Mouse (Mus musculus) neutrophil, adult 5-6 weeks (primary cell): ENCODE results near the gene Abhd14b. TPM values are rescaled to one million over a fixed set of nuclear protein-coding genes. Genes with fewer than 3 reads are reported as not detected.
A peak's percentile ranks its signal among the peaks of the same experiment; 100 is the strongest.
"Not testable (repeated sequence)": the region's sequence is repeated elsewhere in the genome, so short reads cannot be mapped to it uniquely, and the experiment has no call there.

Source experiments
- ATAC-seq: fragments of 151-379, 151-347 bp; 2 replicates; pipeline ENCODE4 v1.8.0; 2017; ENCODE audit warnings: mild to moderate bottlenecking, moderate TSS enrichment; ENCODE audit not compliant: insufficient number of reproducible peaks, poor library complexity, low FRiP score, severe bottlenecking; ENCODE audit errors: extremely low read depth
- total RNA-seq: library from RNA; stranded (forward); fragments of 200-1000 nt; gene quantifications from 2 replicates; pipeline ENCODE4 v1.2.3, GENCODE M21; 2017

Gene Abhd14b
- total RNA-seq, 1 experiment from 2014 or later: 3.3 TPM

DNA sequence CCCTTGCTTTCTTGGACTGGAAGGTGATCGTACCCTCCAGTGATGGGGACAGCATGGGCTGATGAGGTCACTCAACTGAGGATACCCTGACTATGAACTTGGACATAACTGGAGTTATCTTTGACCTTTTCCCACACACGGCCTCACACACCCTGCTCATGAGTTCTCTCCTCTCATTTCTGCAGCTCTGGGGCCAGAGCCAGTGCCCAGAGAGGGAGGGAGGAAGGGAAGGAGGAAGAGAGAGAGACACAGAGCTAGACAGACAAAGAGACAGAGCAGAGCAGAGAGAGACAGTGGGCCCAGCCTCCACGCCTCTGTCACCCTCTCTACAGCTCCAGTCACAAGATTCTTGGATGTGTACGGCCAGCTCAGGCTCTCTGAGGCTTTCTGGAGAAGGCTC is 25.1 kb downstream of the Abhd14b start:
- ATAC-seq: no peak

DNA sequence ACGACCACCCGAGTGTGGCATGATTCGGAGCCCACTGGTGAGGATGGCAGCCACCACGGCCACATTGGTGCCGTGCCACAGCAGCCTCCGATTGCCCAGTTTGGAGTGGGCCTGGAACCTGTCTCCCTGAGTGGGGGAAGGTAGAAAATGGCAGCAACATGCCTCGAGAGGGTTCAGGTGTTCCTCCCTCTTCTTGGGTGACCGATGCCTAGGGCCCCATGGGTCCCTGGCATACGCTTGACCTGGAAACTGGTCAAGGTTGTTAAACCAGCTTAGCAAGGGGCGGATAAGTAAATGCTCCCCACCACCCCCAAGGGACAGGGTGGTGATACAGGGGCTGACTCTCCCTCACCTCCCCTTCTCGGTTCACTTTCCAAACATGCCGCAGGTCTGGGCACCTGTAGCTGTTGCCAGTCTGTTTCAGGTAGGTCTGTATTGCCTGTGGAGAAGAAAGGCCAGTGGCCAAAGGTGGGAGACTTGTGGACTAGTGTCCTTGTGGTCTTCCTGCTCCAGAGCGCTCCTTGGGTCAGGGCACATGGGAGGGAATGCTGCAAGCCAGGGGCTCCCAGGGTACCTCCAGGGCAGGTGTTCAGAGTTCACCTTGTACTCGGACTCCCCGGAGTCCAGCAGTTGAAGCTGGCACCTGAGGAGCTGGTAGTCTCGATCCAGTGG is 26.0 kb downstream of the Abhd14b start:
- no peak for ATAC-seq

DNA sequence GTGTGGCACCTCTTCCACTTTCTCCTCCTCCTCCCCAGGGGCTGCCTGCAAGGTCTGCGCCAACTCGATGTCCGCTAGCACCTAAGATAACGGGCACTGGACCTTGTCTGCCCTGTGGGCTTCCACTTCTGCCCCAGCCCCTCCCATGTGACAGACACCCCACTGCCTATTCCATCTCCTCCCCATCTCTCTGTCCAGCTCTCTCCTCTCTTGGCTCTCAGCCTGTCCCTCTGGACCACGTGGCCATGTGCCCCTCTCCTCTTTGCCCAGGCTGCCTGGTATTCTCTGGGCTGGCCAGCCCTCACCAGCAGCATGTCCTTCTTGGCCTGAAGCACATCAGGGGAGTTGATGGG is 26.5 kb downstream of the Abhd14b start:
- no peak for ATAC-seq

DNA sequence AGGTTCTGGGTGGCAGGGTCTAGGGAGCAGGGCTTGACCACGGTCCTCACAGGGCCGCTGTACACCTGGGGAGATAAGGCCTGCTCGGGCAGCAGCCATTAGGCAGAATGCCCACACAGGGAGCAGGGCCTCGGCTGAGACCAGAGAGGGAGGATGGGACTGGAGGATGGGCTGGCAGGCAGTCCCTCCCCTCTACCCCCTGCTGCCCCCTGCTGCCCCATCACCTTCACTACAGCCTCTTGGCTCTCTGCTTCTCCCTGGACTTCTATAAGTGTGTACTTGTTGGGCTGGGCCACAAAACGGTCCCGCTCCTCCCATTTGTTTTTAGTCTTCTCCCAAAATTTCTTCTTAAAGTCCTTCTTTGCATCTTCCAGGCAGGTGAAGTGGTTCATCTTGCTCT is 27.2 kb downstream of the Abhd14b start:
- peak; percentile 23; the same call in 1 of the 2 replicates for ATAC-seq

- ATAC-seq: no peak
Observed at GRCm38 (mm10) chr9:106475046-106475445, 27.8 kb downstream of the Abhd14b start.

- ATAC-seq: no peak
Observed at GRCm38 (mm10) chr9:106475663-106476001, 28.4 kb downstream of the Abhd14b start, which contains the start of gene Rrp9. Gene Rrp9, plus strand, starts transcription at chr9:106475963.

DNA sequence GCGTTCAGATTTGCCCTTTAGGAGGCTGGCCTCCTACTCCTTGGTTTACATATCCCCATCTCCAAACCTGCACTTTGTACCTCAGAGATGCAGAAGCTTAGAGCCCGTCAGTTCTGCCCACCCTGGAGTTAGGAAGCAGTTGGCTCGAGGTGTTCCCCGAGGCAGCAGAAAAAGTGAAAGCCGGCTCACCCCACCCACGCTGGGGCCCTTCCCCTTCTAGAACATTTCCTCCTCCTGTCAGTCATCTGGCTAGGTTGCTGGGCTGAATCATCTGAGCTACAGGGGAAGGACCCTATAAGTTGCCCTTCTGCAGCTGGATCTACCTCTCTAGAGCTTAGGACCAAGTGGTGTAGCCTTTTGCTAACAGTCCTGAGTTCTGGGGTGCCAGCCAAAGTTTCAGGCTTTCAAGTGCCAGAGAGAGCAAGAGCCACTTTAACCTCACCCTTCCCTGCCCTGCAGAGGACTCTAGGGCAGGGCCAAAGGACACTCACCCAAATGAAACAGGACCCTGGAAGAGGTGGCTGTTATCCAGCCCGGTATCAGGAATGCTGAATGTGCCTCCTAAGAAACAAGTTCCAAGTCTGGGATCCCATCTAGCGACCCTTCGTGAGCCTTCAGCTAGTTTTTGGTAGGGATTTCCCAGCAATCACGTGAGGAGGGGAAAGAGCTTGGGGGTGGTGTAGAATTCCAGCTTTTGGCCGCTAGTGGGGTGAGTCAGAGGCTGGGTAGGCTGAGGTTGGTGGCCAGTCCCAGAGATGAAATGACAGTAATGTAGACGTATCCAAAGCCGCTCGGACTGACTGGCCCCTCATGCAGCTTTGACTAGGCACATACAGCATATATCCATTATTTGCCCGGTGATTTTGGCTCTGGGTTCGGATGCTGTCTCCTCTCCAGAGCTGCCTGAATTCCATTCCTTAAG is 29.0 kb downstream of the Abhd14b start:
- no peak for ATAC-seq

GRCm38 (mm10) chr9:106476924-106477484 is 29.7 kb downstream of the Abhd14b start, which contains the start of gene Parp3:
Gene Parp3, minus strand, starts transcription at chr9:106476949.
- ATAC-seq: peak; percentile 92

GRCm38 (mm10) chr9:106477649-106478048 is 30.4 kb downstream of the Abhd14b start:
- ATAC-seq: no peak

GRCm38 (mm10) chr9:106478101-106478500 is 30.8 kb downstream of the Abhd14b start:
- no peak for ATAC-seq

- no peak for ATAC-seq
Observed at GRCm38 (mm10) chr9:106480541-106480940, 33.3 kb downstream of the Abhd14b start.

GRCm38 (mm10) chr9:106481075-106481474 is 33.8 kb downstream of the Abhd14b start:
- ATAC-seq: no peak

GRCm38 (mm10) chr9:106481676-106482075 is 34.4 kb downstream of the Abhd14b start:
- ATAC-seq: no peak

DNA sequence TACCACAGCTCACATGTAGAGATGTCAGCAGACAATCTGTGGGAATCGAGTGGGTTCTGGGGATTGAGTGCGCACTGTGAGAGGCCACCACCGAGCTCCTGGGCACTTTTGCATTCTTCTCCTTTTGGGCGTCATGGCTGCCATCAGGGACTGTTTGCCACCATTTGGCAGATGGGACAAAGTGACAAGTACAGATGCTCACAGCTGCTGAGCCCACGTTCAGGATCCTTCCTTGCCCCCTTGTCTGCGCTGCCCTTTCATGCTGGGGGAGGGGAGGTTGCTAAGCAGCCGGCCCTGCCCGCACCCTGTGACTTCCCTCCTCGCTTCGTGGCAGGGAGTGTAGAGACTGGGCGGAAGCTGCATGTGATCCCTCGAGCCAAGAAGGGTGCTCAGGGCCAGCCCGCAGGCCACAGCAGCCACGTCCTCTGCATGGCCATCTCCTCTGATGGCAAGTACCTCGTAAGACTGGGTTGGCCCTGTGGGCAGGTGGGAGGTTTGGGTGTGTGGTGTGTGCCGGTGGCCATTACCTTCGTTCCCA is 35.4 kb downstream of the Abhd14b start:
- no peak for ATAC-seq

GRCm38 (mm10) chr9:106483136-106483535 is 35.9 kb downstream of the Abhd14b start:
- ATAC-seq: no peak

DNA sequence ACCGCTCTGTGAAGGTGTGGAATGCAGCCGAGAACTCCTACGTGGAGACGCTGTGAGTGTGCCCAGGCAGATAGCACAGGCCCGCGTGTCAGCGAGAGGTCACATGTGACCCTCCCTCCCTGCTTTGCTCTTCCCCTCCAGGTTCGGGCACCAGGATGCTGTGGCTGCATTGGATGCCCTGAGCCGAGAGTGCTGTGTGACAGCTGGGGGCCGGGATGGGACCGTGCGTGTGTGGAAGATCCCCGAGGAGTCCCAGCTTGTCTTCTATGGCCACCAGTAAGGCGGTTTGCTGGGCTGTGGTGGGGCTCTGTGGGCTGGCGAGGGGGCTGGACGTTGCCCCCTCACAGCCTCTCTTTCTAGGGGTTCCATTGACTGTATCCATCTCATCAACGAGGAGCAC is 36.3 kb downstream of the Abhd14b start:
- no peak for ATAC-seq

DNA sequence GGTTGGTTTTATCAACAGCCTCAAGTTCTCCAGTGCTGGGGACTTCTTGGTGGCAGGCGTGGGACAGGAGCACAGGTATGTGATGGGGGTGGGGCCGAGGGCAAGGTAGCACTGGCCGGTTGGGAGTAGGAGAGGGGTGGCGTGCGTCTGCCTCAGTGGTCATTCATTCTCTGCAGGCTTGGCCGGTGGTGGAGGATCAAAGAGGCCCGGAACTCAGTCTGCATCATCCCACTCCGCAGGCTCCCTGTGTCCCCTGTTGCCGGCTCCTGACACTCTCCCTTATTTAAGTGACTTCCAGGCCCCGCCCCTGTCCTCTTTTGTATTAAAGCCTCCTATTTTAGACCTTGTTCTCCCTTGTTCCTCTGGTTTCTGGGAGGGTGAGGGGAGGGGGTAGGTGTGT is 37.8 kb downstream of the Abhd14b start:
- no peak for ATAC-seq

GRCm38 (mm10) chr9:106487602-106488001 is 40.3 kb downstream of the Abhd14b start:
- ATAC-seq: not testable (repeated sequence)

- no peak for ATAC-seq
Observed at GRCm38 (mm10) chr9:106499667-106500066, 52.4 kb downstream of the Abhd14b start, which contains the start of gene Iqcf1. Gene Iqcf1, plus strand, starts transcription at chr9:106499967.

- ATAC-seq: no peak
Observed at GRCm38 (mm10) chr9:106501846-106502245, 54.6 kb downstream of the Abhd14b start.
